Mouse (Mus musculus) lung, adult 2 months (tissue): ENCODE measurements at regions not wholly inside any gene's neighbourhood (a gene's known extent, or its start where the extent isn't known, plus 50 kb on each side); places are given as distances from the start of the nearest gene placed in this dataset.

Experiments used
- CTCF ChIP-seq: fragments of 200-500 bp; IDR thresholded peaks from 2 replicates; pipeline ENCODE4 v1.5.1; 2011; ENCODE audit warnings: mild to moderate bottlenecking, low read length, control low read depth; ENCODE audit not compliant: insufficient read depth
- POLR2A ChIP-seq: fragments of 200-500 bp; IDR thresholded peaks from 2 replicates; pipeline ENCODE4 v1.6.1; 2011; ENCODE audit warnings: low read depth, mild to moderate bottlenecking, control low read depth, low read length, borderline replicate concordance; ENCODE audit errors: extremely low read depth

DNA sequence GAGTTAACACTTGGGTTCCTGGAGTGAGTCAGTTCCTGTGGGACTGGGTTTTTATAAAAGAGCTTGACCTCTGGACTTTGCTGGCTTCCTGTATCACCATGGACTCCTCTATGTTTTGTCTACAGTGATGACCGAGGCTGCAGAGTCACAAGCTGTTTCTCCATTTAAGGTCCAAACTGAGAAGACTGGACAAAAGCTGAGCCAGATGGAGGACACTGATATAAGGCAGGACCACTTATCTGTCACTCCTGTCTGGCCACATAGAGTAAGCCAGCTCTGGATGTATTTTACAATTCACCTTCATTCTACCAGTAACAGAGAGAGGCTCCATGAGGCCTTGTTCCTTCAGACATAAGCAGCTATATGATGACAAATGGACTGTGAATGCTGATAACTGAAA is 202.7 kb downstream of the Pik3r1 start:
- TF ChIP-seq POLR2A (no peak), CTCF (no peak)
